Mouse (Mus musculus) subcutaneous adipose tissue, adult 2 months (tissue): ENCODE results near the gene Gm7173. TPM values are rescaled to one million over a fixed set of nuclear protein-coding genes. Genes with fewer than 3 reads are reported as not detected.

Source experiments
- polyA plus RNA-seq: library from polyadenylated mRNA; depleted of rRNA; stranded (reverse); fragments of >200 nt; gene quantifications from 2 replicates; pipeline ENCODE4 v1.2.3, GENCODE M21; 2012; ENCODE audit warnings: low replicate concordance; rRNA removed

Gene Gm7173
- polyA plus RNA-seq, result 0.09 TPM in 1 of 2 replicates, not detected in the other

GRCm38 (mm10) chrX:79516977-79517645 is at the start of gene Gm7173:
Gm7173 (minus strand) TSS chrX:79517285.

Other genes with a start within 250 kb of the Gm7173 start
- gene Mageb16, start 154.2 kb upstream of the Gm7173 start, polyA plus RNA-seq, result not detected in 2 replicates